Mouse (Mus musculus) layer of hippocampus, adult 18-20 months (tissue): ENCODE measurements at regions not wholly inside any gene's neighbourhood (a gene's known extent, or its start where the extent isn't known, plus 50 kb on each side); places are given as distances from the start of the nearest gene placed in this dataset.

Source experiments
- DNase-seq, 2 experiments: peaks; one replicate each; pipeline ENCODE4 v3.0.0; 2022; ENCODE audit warnings: low spot score in 2 of 2

- DNase-seq = no peak
Observed at GRCm38 (mm10) chr3:36275502-36275901, 53.4 kb upstream of the Qrfpr start.
